Mouse (Mus musculus): ENCODE measurements at regions not wholly inside any gene's neighbourhood (a gene's known extent, or its start where the extent isn't known, plus 50 kb on each side); places are given as distances from the start of the nearest gene placed in this dataset.

GRCm38 (mm10) chr6:100390258-100390910, 103.1 kb upstream of the Rybp start:
- DNase-seq (ENCODE audit: low spot score) = no peak

GRCm38 (mm10) chr6:100387042-100387441, 99.8 kb upstream of the Rybp start:
- no peak for DNase-seq (ENCODE audit: low spot score)

- no peak for DNase-seq (ENCODE audit: low spot score)
These were observed 98.4 kb upstream of the Rybp start for GRCm38 (mm10) chr6:100385640-100386039.

- peak; percentile 31 for DNase-seq (ENCODE audit: low spot score)
These were observed 93.8 kb upstream of the Rybp start for GRCm38 (mm10) chr6:100381046-100381445.

GRCm38 (mm10) chr6:100380536-100380935, 93.3 kb upstream of the Rybp start:
- DNase-seq (ENCODE audit: low spot score) = no peak

- DNase-seq (ENCODE audit: low spot score) = no peak
These were observed 92.5 kb upstream of the Rybp start for GRCm38 (mm10) chr6:100379792-100380191.

GRCm38 (mm10) chr6:100378533-100378874, 91.2 kb upstream of the Rybp start:
- no peak for DNase-seq (ENCODE audit: low spot score)

- no peak for DNase-seq (ENCODE audit: low spot score)
These were observed 90.7 kb upstream of the Rybp start for GRCm38 (mm10) chr6:100377828-100378532.

GRCm38 (mm10) chr6:100376656-100377055, 89.4 kb upstream of the Rybp start:
- DNase-seq (ENCODE audit: low spot score) = no peak

- DNase-seq (ENCODE audit: low spot score) = no peak
These were observed 83.5 kb upstream of the Rybp start for GRCm38 (mm10) chr6:100370828-100371227.

GRCm38 (mm10) chr6:100370358-100370757, 83.1 kb upstream of the Rybp start:
- no peak for DNase-seq (ENCODE audit: low spot score)

GRCm38 (mm10) chr6:100366231-100366630, 78.9 kb upstream of the Rybp start:
- no peak for DNase-seq (ENCODE audit: low spot score)

GRCm38 (mm10) chr6:100365791-100366190, 78.5 kb upstream of the Rybp start:
- no peak for DNase-seq (ENCODE audit: low spot score)

- DNase-seq (ENCODE audit: low spot score) = no peak
These were observed 76.4 kb upstream of the Rybp start for GRCm38 (mm10) chr6:100363683-100364082.

GRCm38 (mm10) chr6:100356617-100357399, 69.5 kb upstream of the Rybp start:
- DNase-seq (ENCODE audit: low spot score) = no peak

GRCm38 (mm10) chr6:100355858-100356257, 68.6 kb upstream of the Rybp start:
- no peak for DNase-seq (ENCODE audit: low spot score)

- DNase-seq (ENCODE audit: low spot score) = no peak
These were observed 60.2 kb upstream of the Rybp start for GRCm38 (mm10) chr6:100347481-100347880.

- no peak for DNase-seq (ENCODE audit: low spot score)
These were observed 57.8 kb upstream of the Rybp start for GRCm38 (mm10) chr6:100345073-100345472.

GRCm38 (mm10) chr6:100341305-100342290, 54.3 kb upstream of the Rybp start:
- DNase-seq (ENCODE audit: low spot score) = no peak

GRCm38 (mm10) chr6:100338291-100338690, 51.0 kb upstream of the Rybp start:
- DNase-seq (ENCODE audit: low spot score) = no peak
